Mouse (Mus musculus) midbrain, embryonic 11.5 days (tissue): Measurements from ENCODE around the gene Gm1604a. TPM values are rescaled to one million over a fixed set of nuclear protein-coding genes. Genes with fewer than 3 reads are reported as not detected.
"Not testable (repeated sequence)": the region's sequence is repeated elsewhere in the genome, so short reads cannot be mapped to it uniquely, and the experiment has no call there.

Experiments used
- ATAC-seq: fragments of 200-750 bp; cut with Nextera tagmentation; 2 replicates; pipeline ENCODE4 v1.8.0; 2017; ENCODE audit warnings: moderate TSS enrichment, moderate library complexity; ENCODE audit not compliant: low FRiP score
- DNase-seq: peaks from one replicate; pipeline ENCODE4 v3.0.0; 2015; ENCODE audit warnings: low spot score; ENCODE audit errors: missing footprints
- H3K27ac ChIP-seq: fragments of 300-500 bp; sonication (generic); 2 replicates; pipeline ENCODE4 v1.5.1; 2014; ENCODE audit warnings: low read depth, low read length
- H3K27me3 ChIP-seq: fragments of 300-500 bp; sonication (generic); 2 replicates; pipeline ENCODE4 v1.6.1; 2014; ENCODE audit warnings: mild to moderate bottlenecking, low read length, moderate library complexity, mixed read lengths; ENCODE audit not compliant: control insufficient read depth, insufficient read depth
- H3K36me3 ChIP-seq: fragments of 300-500 bp; sonication (generic); 2 replicates; pipeline ENCODE4 v1.6.1; 2014; ENCODE audit warnings: mild to moderate bottlenecking, low read length, moderate library complexity, mixed read lengths; ENCODE audit not compliant: control insufficient read depth, insufficient read depth
- H3K4me1 ChIP-seq: fragments of 300-500 bp; sonication (generic); 2 replicates; pipeline ENCODE4 v1.6.1; 2014; ENCODE audit warnings: low read length; ENCODE audit not compliant: control insufficient read depth, insufficient read depth
- H3K4me2 ChIP-seq: fragments of 300-500 bp; sonication (generic); 2 replicates; pipeline ENCODE4 v1.6.1; 2014; ENCODE audit warnings: mild to moderate bottlenecking, moderate library complexity
- H3K4me3 ChIP-seq: fragments of 300-500 bp; sonication (generic); 2 replicates; pipeline ENCODE4 v1.5.1; 2014; ENCODE audit warnings: low read depth, low read length
- H3K9ac ChIP-seq: fragments of 300-500 bp; sonication (generic); 2 replicates; pipeline ENCODE4 v1.6.1; 2014; ENCODE audit warnings: low read length
- H3K9me3 ChIP-seq: fragments of 300-500 bp; sonication (generic); 2 replicates; pipeline ENCODE4 v1.6.1; 2016; ENCODE audit warnings: low read length; ENCODE audit not compliant: control insufficient read depth
- WGBS: fragments of 180-500 bp; shearing (Covaris S2); extraction: QIAGEN DNeasy Blood & Tissue Kit; methylation state at CpG from one replicate; pipeline ENCODE4 v1.1.7; 2014; 5-methylcytosine and 5-hydroxymethylcytosine counted together
- polyA plus RNA-seq: library from polyadenylated mRNA; unstranded; fragments of >200 nt; fragmentation: Nextera tagmentation; extraction: Ambion mirVana; gene quantifications from 2 replicates; pipeline ENCODE4 v1.2.1, GENCODE M21; 2014

Gene Gm1604a
- polyA plus RNA-seq, 1 experiment from 2014 or later, result not detected

GRCm38 (mm10) chr17:7126475-7126874 lies 101.1 kb downstream of the Gm1604a start:
- H3K27me3 ChIP-seq, H3K36me3 ChIP-seq, H3K4me2 ChIP-seq, ATAC-seq, H3K4me1 ChIP-seq, DNase-seq, H3K9ac ChIP-seq, H3K4me3 ChIP-seq, H3K27ac ChIP-seq, H3K9me3 ChIP-seq: not testable (repeated sequence)
- WGBS, result 86% methylated on average over 6 of the region's 10 CpGs

GRCm38 (mm10) chr17:7134002-7134401 lies 108.6 kb downstream of the Gm1604a start:
- not testable (repeated sequence) for DNase-seq, H3K4me2 ChIP-seq

GRCm38 (mm10) chr17:7135277-7135676 lies 109.9 kb downstream of the Gm1604a start:
- H3K27ac ChIP-seq, DNase-seq, H3K27me3 ChIP-seq, H3K9ac ChIP-seq, H3K4me2 ChIP-seq, H3K4me3 ChIP-seq, H3K9me3 ChIP-seq, ATAC-seq, H3K4me1 ChIP-seq, H3K36me3 ChIP-seq: not testable (repeated sequence)
- WGBS, result 86% methylated on average over 7 of the region's 8 CpGs

More at GRCm38 (mm10) chr17:7134002-7134401, 108.6 kb downstream of the Gm1604a start:
- H3K27me3 ChIP-seq, H3K9me3 ChIP-seq, ATAC-seq, H3K4me3 ChIP-seq, H3K9ac ChIP-seq, H3K36me3 ChIP-seq, H3K4me1 ChIP-seq, H3K27ac ChIP-seq: not testable (repeated sequence)
- no CpG with 5 or more reads among the region's 7 CpGs for WGBS

Other genes starting within 250 kb of the Gm1604a start
- gene Ezr, start 242.8 kb upstream of the Gm1604a start, polyA plus RNA-seq, result 47.0 and 51.0 TPM in 2 replicates
- 45.7 and 48.2 TPM in 2 replicates for gene Rsph3b, start 76.9 kb upstream of the Gm1604a start, polyA plus RNA-seq
- gene Tagap1, start 64.4 kb upstream of the Gm1604a start, polyA plus RNA-seq, result 56.2 and 60.5 TPM in 2 replicates
- 106 and 115 TPM in 2 replicates for gene Rnaset2b, start 54.9 kb upstream of the Gm1604a start, polyA plus RNA-seq
- gene Gm49721, start 46.7 kb upstream of the Gm1604a start, polyA plus RNA-seq, result 0.15 and 0.44 TPM in 2 replicates
- gene Rps6ka2, start 144.5 kb downstream of the Gm1604a start, polyA plus RNA-seq, result 20.2 and 20.8 TPM in 2 replicates